Mouse (Mus musculus): ENCODE data around the gene Hipk2. TPM values are rescaled to one million over a fixed set of nuclear protein-coding genes. Genes with fewer than 3 reads are reported as not detected.

Hipk2 gene
- polyA plus RNA-seq, 1 experiment = 26.9 TPM

DNA sequence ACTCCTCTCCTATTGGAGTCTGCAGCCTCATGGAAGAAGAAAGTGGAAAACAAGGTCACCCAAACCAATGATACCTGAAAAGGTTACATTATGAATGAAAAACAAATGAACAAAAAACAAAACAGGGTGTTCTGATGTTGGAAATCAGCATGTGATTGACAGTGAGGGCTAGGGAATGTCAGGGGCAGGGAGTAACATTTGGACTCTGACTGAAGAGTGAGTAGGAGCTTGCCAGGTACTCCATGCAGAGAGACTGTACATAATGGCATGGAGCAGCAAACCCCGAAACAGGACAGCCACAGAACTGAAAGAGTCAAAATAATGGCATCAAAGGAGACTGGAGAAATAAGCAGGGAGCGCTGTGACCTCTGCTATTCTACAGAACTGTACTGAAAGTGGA lies 15.7 kb downstream of the Hipk2 start:
- Histone ChIP-seq H3K4me1 (ENCODE audit: control insufficient read depth, insufficient read depth, low read length) (peaks cover 4% of the 10 kb centered on the region), H3K4me3 (ENCODE audit: insufficient read depth, low read length) (no peak overlapping the region), H3K27ac (ENCODE audit: insufficient read depth, low read length) (no peak overlapping the region)
- no peak for TF ChIP-seq CTCF (IDR thresholded peaks at IDR 0.05; ENCODE audit: extremely low read depth, insufficient read depth, low read length)
- no peak for TF ChIP-seq POLR2A (IDR thresholded peaks at IDR 0.05; ENCODE audit: extremely low read depth, insufficient read depth, low read length)

DNA sequence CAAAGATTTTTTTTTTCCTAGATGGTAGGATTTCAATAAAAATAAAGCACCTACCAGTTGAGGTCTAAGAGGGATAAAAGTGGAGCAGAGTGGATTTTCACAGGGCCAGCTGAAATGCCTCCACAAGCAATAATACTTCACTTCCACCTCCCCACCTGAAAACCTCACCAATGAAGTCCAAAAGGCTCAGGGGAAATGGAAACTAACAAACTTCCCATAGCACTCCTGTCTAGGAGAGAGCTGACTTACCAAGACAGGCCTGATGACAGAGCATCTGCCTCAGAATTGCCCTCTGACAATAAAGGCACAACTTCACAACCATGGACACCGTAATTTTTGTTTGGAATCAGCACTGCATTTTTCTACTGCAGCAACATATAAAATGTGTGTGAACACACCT lies 16.1 kb downstream of the Hipk2 start:
- no peak overlapping the region for H3K27ac ChIP-seq (ENCODE audit: insufficient read depth, low read length)
- TF ChIP-seq CTCF (IDR thresholded peaks at IDR 0.05; ENCODE audit: extremely low read depth, insufficient read depth, low read length) (no peak), POLR2A (IDR thresholded peaks at IDR 0.05; ENCODE audit: extremely low read depth, insufficient read depth, low read length) (no peak)
- peaks cover 4% of the 10 kb centered on the region for H3K4me1 ChIP-seq (ENCODE audit: control insufficient read depth, insufficient read depth, low read length)
- H3K4me3 ChIP-seq (ENCODE audit: insufficient read depth, low read length) = no peak overlapping the region

DNA sequence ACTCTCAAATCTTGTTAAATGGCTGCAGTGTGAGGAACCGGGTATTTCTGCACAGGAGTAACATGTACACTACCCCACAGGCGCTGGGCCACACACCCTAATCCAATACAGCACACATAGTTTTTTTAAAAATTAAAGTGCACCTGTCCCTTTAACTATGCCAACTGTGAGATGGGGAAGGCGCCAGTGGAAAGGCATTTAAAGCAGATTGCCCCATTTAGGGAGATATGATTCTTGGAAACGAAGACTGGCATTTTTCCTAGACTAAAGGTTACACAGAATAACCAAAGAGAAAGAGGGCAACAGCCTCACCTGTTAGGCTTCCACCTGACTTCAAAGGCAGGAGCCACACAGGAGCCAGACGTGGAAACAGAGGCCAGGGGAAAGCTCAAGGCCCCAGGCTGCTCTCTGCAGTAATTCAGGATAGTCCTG lies 22.4 kb downstream of the Hipk2 start:
- TF ChIP-seq POLR2A (IDR thresholded peaks at IDR 0.05; ENCODE audit: extremely low read depth, insufficient read depth, low read length) (no peak), CTCF (IDR thresholded peaks at IDR 0.05; ENCODE audit: extremely low read depth, insufficient read depth, low read length) (no peak)
- H3K4me1 ChIP-seq (ENCODE audit: control insufficient read depth, insufficient read depth, low read length) = peaks cover 8% of the 10 kb centered on the region

DNA sequence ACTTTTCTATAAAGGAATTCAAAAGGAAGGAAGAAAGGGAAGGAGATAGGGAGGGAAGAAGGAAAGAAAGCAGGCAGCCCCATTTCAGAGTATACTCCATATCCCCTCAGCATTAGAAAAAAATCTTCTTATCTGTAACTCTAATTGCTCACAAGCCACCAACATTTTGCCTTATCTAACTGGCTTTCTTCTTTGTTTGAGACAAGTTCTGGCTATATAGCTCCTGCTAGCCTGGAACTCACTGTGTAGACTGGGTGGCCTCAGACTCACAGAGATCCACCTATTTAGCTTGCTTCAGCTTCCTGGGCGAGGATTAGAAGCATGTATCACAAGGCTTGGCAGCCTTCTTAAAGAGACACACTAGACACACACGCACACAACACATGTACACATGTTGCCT lies 24.2 kb downstream of the Hipk2 start:
- no peak for TF ChIP-seq POLR2A (IDR thresholded peaks at IDR 0.05; ENCODE audit: extremely low read depth, insufficient read depth, low read length)
- TF ChIP-seq CTCF (IDR thresholded peaks at IDR 0.05; ENCODE audit: extremely low read depth, insufficient read depth, low read length) = no peak
- Histone ChIP-seq H3K4me1 (ENCODE audit: control insufficient read depth, insufficient read depth, low read length) (peaks cover 15% of the 10 kb centered on the region), H3K4me3 (ENCODE audit: insufficient read depth, low read length) (no peak overlapping the region), H3K27ac (ENCODE audit: insufficient read depth, low read length) (no peak overlapping the region)

More for the DNA sequence above, 22.4 kb downstream of the Hipk2 start:
- Histone ChIP-seq H3K27ac (ENCODE audit: insufficient read depth, low read length) (no peak overlapping the region), H3K4me3 (ENCODE audit: insufficient read depth, low read length) (no peak overlapping the region)

DNA sequence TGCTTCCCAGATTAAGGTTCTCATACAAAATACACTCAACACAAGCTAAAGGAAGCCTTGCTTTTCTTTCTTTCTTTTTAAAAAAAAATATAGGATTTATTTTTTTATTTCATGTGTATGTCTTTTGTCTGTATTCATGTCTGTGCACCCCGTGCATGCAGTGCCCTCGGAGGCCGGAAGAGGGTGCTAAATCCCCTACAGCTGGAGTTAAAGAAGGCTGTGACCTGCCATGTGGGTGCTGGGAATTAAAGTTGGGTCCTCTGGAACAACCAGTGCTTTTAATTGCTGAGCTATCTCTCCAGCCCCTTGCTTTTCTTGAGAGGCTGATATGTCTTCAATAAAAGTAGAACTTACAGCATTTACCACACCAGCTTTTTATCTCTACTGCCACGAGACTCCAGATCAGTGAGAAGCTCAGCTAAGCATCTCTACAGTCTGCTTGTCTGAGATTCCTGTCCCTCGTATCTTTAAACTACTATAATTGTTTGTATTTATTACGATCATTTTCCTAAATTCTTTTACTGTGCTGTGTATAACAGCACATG lies 25.2 kb downstream of the Hipk2 start:
- H3K4me3 ChIP-seq (ENCODE audit: insufficient read depth, low read length) = no peak overlapping the region
- H3K27ac ChIP-seq (ENCODE audit: insufficient read depth, low read length) = no peak overlapping the region
- peaks cover 15% of the 10 kb centered on the region for H3K4me1 ChIP-seq (ENCODE audit: control insufficient read depth, insufficient read depth, low read length)
- TF ChIP-seq POLR2A (IDR thresholded peaks at IDR 0.05; ENCODE audit: extremely low read depth, insufficient read depth, low read length) = no peak
- TF ChIP-seq CTCF (IDR thresholded peaks at IDR 0.05; ENCODE audit: extremely low read depth, insufficient read depth, low read length) = no peak

DNA sequence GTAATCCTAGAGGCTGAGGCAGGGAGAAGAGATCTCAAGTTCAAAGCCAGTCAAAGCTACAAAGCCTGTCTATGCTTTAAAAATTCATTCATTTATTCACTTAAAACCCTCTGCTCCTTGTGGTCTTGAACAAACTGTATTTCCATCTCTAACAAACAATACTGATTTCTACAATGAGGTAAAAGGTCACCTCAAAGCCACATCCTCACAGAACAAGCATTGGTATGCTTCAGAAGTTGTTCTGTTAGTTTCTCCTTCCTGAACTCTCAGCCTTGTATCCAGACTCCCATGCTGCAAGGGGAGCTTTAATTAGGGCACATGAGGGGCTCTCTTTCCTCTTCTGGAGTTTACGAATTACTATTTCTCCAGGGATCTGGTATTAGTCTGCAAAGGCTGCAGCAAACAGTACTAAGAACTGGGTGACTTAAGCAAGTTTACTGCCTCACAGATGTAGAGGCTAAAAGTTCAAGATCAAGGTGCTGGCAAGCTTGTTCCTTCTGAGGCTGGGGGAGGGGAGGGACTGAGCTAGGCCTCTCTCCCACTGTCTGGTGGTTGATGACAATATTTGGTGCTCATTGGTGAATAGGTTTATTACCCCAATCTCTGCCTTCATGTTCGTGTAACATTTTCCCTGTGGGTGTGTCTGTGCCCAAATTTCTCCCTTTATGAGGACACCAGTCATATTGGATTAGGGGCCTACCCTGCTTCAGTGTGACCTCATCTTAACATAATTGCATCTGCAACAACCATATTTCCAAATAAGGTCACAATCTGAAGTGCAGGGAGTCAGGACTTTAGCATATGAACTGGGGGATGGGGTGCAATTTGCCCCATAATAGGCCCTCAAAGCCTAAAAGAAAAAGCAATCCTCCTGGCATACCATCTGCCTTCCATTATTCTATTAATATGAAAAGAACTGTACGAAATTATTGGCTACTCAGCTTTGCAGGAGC lies 27.7 kb downstream of the Hipk2 start:
- Histone ChIP-seq H3K4me3 (ENCODE audit: insufficient read depth, low read length) (no peak overlapping the region), H3K27ac (ENCODE audit: insufficient read depth, low read length) (no peak overlapping the region), H3K4me1 (ENCODE audit: control insufficient read depth, insufficient read depth, low read length) (peaks cover 15% of the 10 kb centered on the region)
- no peak for TF ChIP-seq POLR2A (IDR thresholded peaks at IDR 0.05; ENCODE audit: extremely low read depth, insufficient read depth, low read length)
- TF ChIP-seq CTCF (IDR thresholded peaks at IDR 0.05; ENCODE audit: extremely low read depth, insufficient read depth, low read length) = no peak

DNA sequence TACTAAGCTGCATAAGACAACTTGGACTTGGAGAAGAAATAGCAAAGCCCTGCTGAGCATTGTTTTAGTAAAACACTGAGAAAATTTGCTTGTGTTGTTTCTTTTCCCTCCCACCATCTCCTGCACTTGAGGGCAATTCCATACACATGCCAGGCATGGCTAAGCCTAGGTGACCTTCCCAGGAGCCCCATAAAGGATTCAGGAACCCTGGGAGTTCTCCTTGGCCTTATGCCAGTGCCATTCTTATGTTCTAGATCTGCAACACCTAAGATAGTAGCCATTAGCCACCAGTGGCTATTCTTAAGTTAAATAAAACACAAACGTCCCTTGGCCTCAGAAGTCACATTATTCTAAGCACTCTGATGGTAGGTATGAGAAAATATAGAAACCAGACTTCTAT lies 28.5 kb downstream of the Hipk2 start:
- Histone ChIP-seq H3K4me3 (ENCODE audit: insufficient read depth, low read length) (no peak overlapping the region), H3K27ac (ENCODE audit: insufficient read depth, low read length) (no peak overlapping the region), H3K4me1 (ENCODE audit: control insufficient read depth, insufficient read depth, low read length) (peaks cover 15% of the 10 kb centered on the region)
- TF ChIP-seq POLR2A (IDR thresholded peaks at IDR 0.05; ENCODE audit: extremely low read depth, insufficient read depth, low read length) (no peak), CTCF (IDR thresholded peaks at IDR 0.05; ENCODE audit: extremely low read depth, insufficient read depth, low read length) (no peak)

DNA sequence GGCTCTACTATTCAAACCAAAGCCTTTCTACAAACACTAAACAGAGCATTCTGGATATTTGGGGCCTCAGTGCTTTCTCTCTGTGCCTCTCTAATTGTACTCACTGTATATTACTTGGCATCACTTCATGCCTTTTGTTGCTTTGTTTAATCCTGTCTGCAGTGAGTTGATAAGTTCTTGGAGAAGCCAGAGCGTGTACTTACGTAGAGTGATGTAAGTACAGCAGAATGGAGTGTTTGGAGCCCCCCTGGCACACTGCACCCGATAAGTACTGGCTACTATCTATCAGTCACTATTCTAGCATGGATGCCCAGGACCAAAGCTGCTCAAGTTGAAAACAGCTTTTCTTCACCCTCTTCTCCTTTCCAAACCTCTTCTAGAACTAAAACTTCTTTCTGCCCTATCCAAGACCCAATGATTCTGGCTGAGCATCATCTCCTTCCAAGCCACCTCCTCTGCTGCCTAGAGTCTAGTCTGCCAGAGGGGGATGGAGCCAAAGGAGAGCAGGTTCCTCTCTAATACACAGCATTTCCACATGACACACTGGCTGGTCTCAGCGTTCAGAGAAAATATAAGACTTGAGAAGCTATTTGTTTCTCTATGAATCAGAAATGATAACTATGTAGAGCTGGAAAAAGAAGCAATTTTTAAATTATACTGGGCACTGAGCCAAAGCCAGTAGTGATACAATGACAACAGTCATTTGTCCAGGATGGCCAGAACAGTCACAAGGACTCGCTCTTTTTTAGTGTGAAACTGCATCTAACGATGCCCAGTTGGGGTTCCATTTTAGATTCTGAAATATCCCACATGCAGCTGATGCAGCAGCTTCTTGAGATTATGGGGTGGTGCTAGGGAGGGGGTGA lies 29.4 kb downstream of the Hipk2 start:
- TF ChIP-seq POLR2A (IDR thresholded peaks at IDR 0.05; ENCODE audit: extremely low read depth, insufficient read depth, low read length) (no peak), CTCF (IDR thresholded peaks at IDR 0.05; ENCODE audit: extremely low read depth, insufficient read depth, low read length) (no peak)
- Histone ChIP-seq H3K4me3 (ENCODE audit: insufficient read depth, low read length) (no peak overlapping the region), H3K27ac (ENCODE audit: insufficient read depth, low read length) (0 out of 2 replicates have a peak overlapping the region, but pooled peaks have one; percentile 39), H3K4me1 (ENCODE audit: control insufficient read depth, insufficient read depth, low read length) (peaks cover 12% of the 10 kb centered on the region)

DNA sequence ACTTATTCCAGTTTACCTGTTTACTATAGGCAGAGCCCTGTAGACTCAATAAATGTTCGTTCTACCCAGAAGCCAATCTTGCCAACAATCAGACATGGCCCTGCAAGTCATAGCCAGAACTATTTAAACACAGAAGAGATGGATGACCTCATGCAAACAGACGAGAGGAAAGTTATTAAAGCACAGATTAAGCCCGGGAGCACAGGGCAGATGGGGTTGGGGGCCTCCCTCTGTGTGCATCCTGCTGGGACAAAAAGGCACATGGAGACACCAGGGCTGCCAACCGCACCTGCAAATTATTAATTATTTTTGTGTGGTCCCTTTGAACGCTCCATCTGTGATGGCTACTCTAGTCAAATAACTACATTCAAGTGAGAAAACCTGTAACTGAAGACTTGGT lies 30.1 kb downstream of the Hipk2 start:
- Histone ChIP-seq H3K4me1 (ENCODE audit: control insufficient read depth, insufficient read depth, low read length) (peaks cover 12% of the 10 kb centered on the region), H3K27ac (ENCODE audit: insufficient read depth, low read length) (no peak overlapping the region; the same call in 1 of the 2 replicates), H3K4me3 (ENCODE audit: insufficient read depth, low read length) (no peak overlapping the region)
- TF ChIP-seq CTCF (IDR thresholded peaks at IDR 0.05; ENCODE audit: extremely low read depth, insufficient read depth, low read length) = no peak
- TF ChIP-seq POLR2A (IDR thresholded peaks at IDR 0.05; ENCODE audit: extremely low read depth, insufficient read depth, low read length) = no peak
